Mouse (Mus musculus) liver, postnatal 0 days (tissue): Measurements from ENCODE around the gene Lhb. TPM values are rescaled to one million over a fixed set of nuclear protein-coding genes. Genes with fewer than 3 reads are reported as not detected.

Source experiments
- ATAC-seq: fragments of 200-750 bp; cut with Nextera tagmentation; 2 replicates; pipeline ENCODE4 v1.8.0; 2017; ENCODE audit warnings: mild to moderate bottlenecking, moderate library complexity
- DNase-seq: peaks from one replicate; pipeline ENCODE4 v3.0.0-alpha.2; 2016
- H3K27ac ChIP-seq: fragments of 300-500 bp; sonication (generic); 2 replicates; pipeline ENCODE4 v1.5.1; 2014; ENCODE audit warnings: antibody characterized with exemption, moderate library complexity, mild to moderate bottlenecking, low read depth
- H3K27me3 ChIP-seq: fragments of 300-500 bp; sonication (generic); 2 replicates; pipeline ENCODE4 v1.6.1; 2014; ENCODE audit warnings: low read length, control low read depth, mixed read lengths; ENCODE audit not compliant: insufficient read depth
- H3K36me3 ChIP-seq: fragments of 300-500 bp; sonication (generic); replicated peaks from 2 replicates; pipeline ENCODE4 v1.6.1; 2014; ENCODE audit warnings: mild to moderate bottlenecking, control low read depth, low read length, moderate library complexity, mixed read lengths; ENCODE audit not compliant: insufficient read depth
- H3K4me1 ChIP-seq: fragments of 300-500 bp; sonication (generic); 2 replicates; pipeline ENCODE4 v1.6.1; 2014; ENCODE audit warnings: antibody characterized with exemption, mild to moderate bottlenecking, control low read depth; ENCODE audit not compliant: insufficient read depth
- H3K4me2 ChIP-seq: fragments of 300-500 bp; sonication (generic); 2 replicates; pipeline ENCODE4 v1.6.1; 2014; ENCODE audit warnings: low read depth, mild to moderate bottlenecking, low read length, moderate library complexity, mixed read lengths
- H3K4me3 ChIP-seq: fragments of 300-500 bp; sonication (generic); 2 replicates; pipeline ENCODE4 v1.5.1; 2014; ENCODE audit warnings: low read depth, low read length
- H3K9ac ChIP-seq: fragments of 300-500 bp; sonication (generic); replicated peaks from 2 replicates; pipeline ENCODE4 v1.6.1; 2014; ENCODE audit warnings: mild to moderate bottlenecking, moderate library complexity
- H3K9me3 ChIP-seq: fragments of 300-500 bp; sonication (generic); 2 replicates; pipeline ENCODE4 v1.6.1; 2016; ENCODE audit warnings: mild to moderate bottlenecking, control low read depth, low read length, mixed read lengths
- CTCF ChIP-seq: sonication (generic); IDR thresholded peaks from 2 replicates; pipeline ENCODE4 v1.5.1; 2016; ENCODE audit warnings: antibody characterized with exemption, low read depth
- EP300 ChIP-seq: IDR thresholded peaks from 2 replicates; pipeline ENCODE4 v1.6.1; 2016; ENCODE audit warnings: antibody characterized with exemption, low read depth, mild to moderate bottlenecking
- WGBS: fragments of 180-500 bp; shearing (Covaris S2); extraction: QIAGEN DNeasy Blood & Tissue Kit; methylation state at CpG from one replicate; pipeline ENCODE4 v1.1.7; 2014; ENCODE audit not compliant: insufficient replicate concordance; 5-methylcytosine and 5-hydroxymethylcytosine counted together
- polyA plus RNA-seq: library from polyadenylated mRNA; unstranded; fragments of >200 nt; fragmentation: Nextera tagmentation; extraction: Ambion mirVana; gene quantifications from 2 replicates; pipeline ENCODE4 v1.2.1, GENCODE M21; 2015

The Lhb gene
- polyA plus RNA-seq, 1 experiment from 2014 or later, result not detected

GRCm38 (mm10) chr7:45409497-45410163 is 11.0 kb upstream of the Lhb start:
- Histone ChIP-seq H3K4me2 (no peak overlapping the region), H3K9me3 (no peaks in the 10 kb centered on the region), H3K4me1 (peaks cover 18% of the 10 kb centered on the region), H3K36me3 (no peaks in the 10 kb centered on the region), H3K27me3 (peaks cover 93% of the 10 kb centered on the region), H3K27ac (no peak overlapping the region), H3K9ac (no peak overlapping the region), H3K4me3 (no peak overlapping the region)
- no peak for DNase-seq
- ATAC-seq, result no peak
- no peak for TF ChIP-seq EP300
- 74% methylated on average over 8 of the region's 8 CpGs for WGBS

GRCm38 (mm10) chr7:45412421-45412820 is 8.2 kb upstream of the Lhb start:
- no peak for TF ChIP-seq CTCF
- TF ChIP-seq EP300, result no peak
- H3K9me3 ChIP-seq, result no peaks in the 10 kb centered on the region
- no peak overlapping the region for H3K4me2 ChIP-seq
- peaks cover 16% of the 10 kb centered on the region for H3K4me1 ChIP-seq
- H3K4me3 ChIP-seq, result no peak overlapping the region
- ATAC-seq (no peak), DNase-seq (no peak)
- 56% methylated on average over 2 of the region's 2 CpGs for WGBS
- H3K27ac ChIP-seq, result no peak overlapping the region
- no peak overlapping the region for H3K9ac ChIP-seq
- H3K27me3 ChIP-seq, result peaks cover 97% of the 10 kb centered on the region
- H3K36me3 ChIP-seq, result no peaks in the 10 kb centered on the region

- Histone ChIP-seq H3K4me1 (peaks cover 16% of the 10 kb centered on the region), H3K27me3 (peaks cover 96% of the 10 kb centered on the region), H3K9me3 (no peaks in the 10 kb centered on the region), H3K9ac (peak within 1 kb of the TSS; percentile 34), H3K36me3 (no peaks in the 10 kb centered on the region), H3K4me3 (peak within 1 kb of the TSS; percentile 48), H3K4me2 (peak within 1 kb of the TSS; percentile 72), H3K27ac (no peak within 1 kb of the TSS)
- no peak for DNase-seq
- ATAC-seq, result peak; percentile 38; the same call in 1 of the 2 replicates
- TF ChIP-seq CTCF, result no peak
- no peak for TF ChIP-seq EP300
- 3% methylated on average over 32 of the region's 45 CpGs for WGBS
These were observed 7.3 kb upstream of the Lhb start, which contains the start of gene Ntf5 for GRCm38 (mm10) chr7:45413113-45413863. Gene Ntf5 (plus strand): TSS chr7:45413695.

GRCm38 (mm10) chr7:45413864-45414739 is 6.5 kb upstream of the Lhb start:
- H3K4me2 ChIP-seq, result peak overlapping the region; percentile 72
- 2% methylated on average over 26 of the region's 27 CpGs for WGBS
- H3K9ac ChIP-seq, result peak overlapping the region; percentile 34
- H3K36me3 ChIP-seq, result no peaks in the 10 kb centered on the region
- TF ChIP-seq CTCF (no peak), EP300 (no peak)
- DNase-seq (peak; percentile 23), ATAC-seq (0 out of 2 replicates have a peak, but pooled peaks have one; percentile 8)
- no peaks in the 10 kb centered on the region for H3K9me3 ChIP-seq
- peak overlapping the region; percentile 48 for H3K4me3 ChIP-seq
- H3K27ac ChIP-seq, result no peak overlapping the region
- H3K27me3 ChIP-seq, result peaks cover 96% of the 10 kb centered on the region
- peaks cover 16% of the 10 kb centered on the region for H3K4me1 ChIP-seq

- peaks cover 16% of the 10 kb centered on the region for H3K4me1 ChIP-seq
- no peaks in the 10 kb centered on the region for H3K36me3 ChIP-seq
- H3K27ac ChIP-seq, result no peak overlapping the region
- no peak overlapping the region for H3K9ac ChIP-seq
- 33% methylated on average over 12 of the region's 12 CpGs for WGBS
- ATAC-seq, result no peak
- no peak for DNase-seq
- H3K4me3 ChIP-seq, result no peak overlapping the region
- TF ChIP-seq EP300 (no peak), CTCF (no peak)
- H3K27me3 ChIP-seq, result peaks cover 90% of the 10 kb centered on the region
- no peaks in the 10 kb centered on the region for H3K9me3 ChIP-seq
- no peak overlapping the region for H3K4me2 ChIP-seq
These were observed 5.8 kb upstream of the Lhb start for GRCm38 (mm10) chr7:45414740-45415224.
